Mouse (Mus musculus): ENCODE results near the gene E4f1. TPM values are rescaled to one million over a fixed set of nuclear protein-coding genes. Genes with fewer than 3 reads are reported as not detected.

Gene E4f1
- polyA plus RNA-seq, 1 experiment = 79.4 TPM

DNA sequence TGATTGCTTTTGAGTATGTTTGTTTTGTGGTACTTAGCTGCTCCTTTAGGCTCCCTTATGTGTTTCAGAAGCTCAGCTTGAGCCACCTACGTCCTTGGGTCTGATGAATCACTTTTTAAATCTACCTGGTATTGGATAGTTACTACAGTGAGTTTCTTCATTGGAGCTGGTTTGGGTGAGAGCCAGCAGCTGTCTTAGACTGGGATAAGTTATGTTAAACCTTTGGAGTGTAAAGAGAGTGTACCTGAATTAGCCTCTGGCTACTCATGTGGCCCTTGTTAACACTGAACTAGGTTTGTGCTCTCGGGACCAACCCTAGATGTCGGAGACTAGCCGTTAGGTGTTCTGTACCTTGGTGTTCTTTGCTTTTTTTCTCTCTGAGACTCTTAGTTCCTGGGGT lies 47.0 kb downstream of the E4f1 start:
- Histone ChIP-seq H3K27ac (ENCODE audit: insufficient read depth, low read length) (no peak overlapping the region), H3K27me3 (ENCODE audit: control insufficient read depth, insufficient read depth, low read length) (no peaks in the 10 kb centered on the region), H3K4me1 (ENCODE audit: control insufficient read depth, insufficient read depth, low read length) (peaks cover 13% of the 10 kb centered on the region; the same call in 1 of the 2 replicates), H3K4me3 (replicated peaks; ENCODE audit: insufficient read depth, low read depth, low read length) (no peak overlapping the region)
- 96% methylated on average over 4 of the region's 4 CpGs for WGBS
- TF ChIP-seq CTCF (IDR thresholded peaks at IDR 0.05; ENCODE audit: borderline replicate concordance, insufficient read depth, low read depth, low read length) = no peak
- TF ChIP-seq POLR2A (IDR thresholded peaks at IDR 0.05; ENCODE audit: borderline replicate concordance, insufficient read depth, low read length) = no peak
- no peak for DNase-seq

GRCm38 (mm10) chr17:24416051-24416652 lies 54.0 kb downstream of the E4f1 start:
- no peak overlapping the region for H3K4me3 ChIP-seq (replicated peaks; ENCODE audit: insufficient read depth, low read depth, low read length)
- WGBS = 75% methylated on average over 3 of the region's 3 CpGs
- H3K27me3 ChIP-seq (ENCODE audit: control insufficient read depth, insufficient read depth, low read length) = no peaks in the 10 kb centered on the region
- peaks cover 11% of the 10 kb centered on the region; the same call in 1 of the 2 replicates for H3K4me1 ChIP-seq (ENCODE audit: control insufficient read depth, insufficient read depth, low read length)
- TF ChIP-seq POLR2A (IDR thresholded peaks at IDR 0.05; ENCODE audit: borderline replicate concordance, insufficient read depth, low read length) = no peak
- no peak for TF ChIP-seq CTCF (IDR thresholded peaks at IDR 0.05; ENCODE audit: borderline replicate concordance, insufficient read depth, low read depth, low read length)
- no peak for DNase-seq
- H3K27ac ChIP-seq (ENCODE audit: insufficient read depth, low read length) = no peak overlapping the region

- H3K4me1 ChIP-seq (ENCODE audit: control insufficient read depth, insufficient read depth, low read length) = peaks cover 11% of the 10 kb centered on the region; the same call in 1 of the 2 replicates
- H3K4me3 ChIP-seq (replicated peaks; ENCODE audit: insufficient read depth, low read depth, low read length) = peak overlapping the region; percentile 90
- DNase-seq = no peak
- TF ChIP-seq CTCF (IDR thresholded peaks at IDR 0.05; ENCODE audit: borderline replicate concordance, insufficient read depth, low read depth, low read length) (no peak), POLR2A (IDR thresholded peaks at IDR 0.05; ENCODE audit: borderline replicate concordance, insufficient read depth, low read length) (no peak)
- no peaks in the 10 kb centered on the region for H3K27me3 ChIP-seq (ENCODE audit: control insufficient read depth, insufficient read depth, low read length)
- under 1% methylated on average over 21 of the region's 21 CpGs for WGBS
- no peak overlapping the region for H3K27ac ChIP-seq (ENCODE audit: insufficient read depth, low read length)
Measured at GRCm38 (mm10) chr17:24415011-24415410, 55.1 kb downstream of the E4f1 start.

DNA sequence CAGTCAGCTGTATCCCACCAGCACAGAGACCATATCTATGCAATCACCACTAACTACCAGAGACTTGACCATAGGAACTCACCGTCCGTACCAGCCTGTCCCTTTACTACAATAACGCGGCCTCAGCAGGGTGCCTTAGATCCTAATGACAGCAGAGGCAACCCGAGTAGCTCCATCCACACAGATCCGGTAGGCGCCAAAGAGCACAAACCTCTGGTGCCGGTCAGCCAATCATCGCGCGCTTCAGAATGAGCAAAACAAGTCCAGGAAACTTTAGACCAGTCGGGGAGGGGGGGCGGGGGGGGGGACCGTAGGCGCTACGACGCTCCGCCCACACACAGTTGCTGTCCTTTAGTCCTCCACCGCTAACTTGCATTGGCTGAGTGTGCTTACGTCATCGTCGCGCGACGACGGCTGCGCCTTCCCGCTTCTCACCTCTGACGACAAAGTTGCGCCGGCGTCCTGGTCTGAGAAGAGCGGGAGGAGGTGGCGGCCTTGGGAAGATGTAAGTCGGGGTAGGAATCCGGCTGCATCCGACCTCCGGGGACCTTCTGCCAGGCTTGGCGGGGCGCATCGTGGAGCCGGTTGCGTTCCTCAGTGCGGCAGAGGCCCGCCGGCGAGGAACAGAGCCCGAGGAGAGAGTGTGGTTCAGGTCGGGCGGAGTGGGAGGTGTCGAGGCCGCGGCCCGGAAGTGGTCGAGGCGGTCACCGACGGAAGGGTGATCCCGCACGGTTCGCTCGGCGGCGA lies 55.7 kb downstream of the E4f1 start, which contains the start of gene Rnps1:
Rnps1 (plus strand) TSS at position 336 of the 747 bp plus-strand sequence.
- Histone ChIP-seq H3K4me3 (replicated peaks; ENCODE audit: insufficient read depth, low read depth, low read length) (peak within 1 kb of the TSS; percentile 90), H3K27ac (ENCODE audit: insufficient read depth, low read length) (peak within 1 kb of the TSS; percentile 35; the same call in 1 of the 2 replicates), H3K4me1 (ENCODE audit: control insufficient read depth, insufficient read depth, low read length) (peaks cover 11% of the 10 kb centered on the region; the same call in 1 of the 2 replicates), H3K27me3 (ENCODE audit: control insufficient read depth, insufficient read depth, low read length) (no peaks in the 10 kb centered on the region)
- TF ChIP-seq POLR2A (IDR thresholded peaks at IDR 0.05; ENCODE audit: borderline replicate concordance, insufficient read depth, low read length) = peak; percentile 79; the same call in 1 of the 2 replicates
- no peak for TF ChIP-seq CTCF (IDR thresholded peaks at IDR 0.05; ENCODE audit: borderline replicate concordance, insufficient read depth, low read depth, low read length)
- WGBS = under 1% methylated on average over 64 of the region's 64 CpGs
- peak; percentile 94 for DNase-seq

DNA sequence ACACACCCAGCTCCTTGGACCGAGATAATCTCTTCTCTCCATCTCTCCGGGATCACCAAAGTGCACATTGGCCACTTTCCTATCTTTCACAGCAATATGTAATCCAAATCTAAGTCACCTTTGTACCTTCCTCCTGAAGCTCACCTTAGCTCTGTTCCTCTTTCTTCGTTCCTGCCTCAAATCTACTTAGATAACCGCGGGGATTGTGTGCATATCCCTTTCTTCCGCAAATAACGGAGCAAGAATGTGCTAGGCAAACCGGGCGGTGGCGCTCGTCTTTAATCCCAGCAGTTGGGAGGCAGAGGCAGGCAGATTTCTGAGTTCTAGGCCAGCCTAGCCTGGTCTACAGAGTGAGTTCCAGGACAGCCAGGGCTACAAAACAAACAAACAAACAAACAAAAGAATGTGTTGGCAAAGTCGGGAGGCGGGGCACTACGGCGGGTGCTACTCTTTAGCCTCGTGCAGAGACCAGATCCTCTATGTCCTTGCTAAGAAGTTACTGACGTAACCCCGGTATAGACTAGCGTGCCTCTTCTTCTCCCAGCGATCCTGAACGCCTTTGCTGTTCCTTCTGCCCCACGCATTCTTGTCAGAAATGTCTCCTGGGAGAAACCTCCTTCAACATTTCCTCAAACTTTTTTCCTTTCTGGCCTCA lies 56.4 kb downstream of the E4f1 start:
- Histone ChIP-seq H3K4me3 (replicated peaks; ENCODE audit: insufficient read depth, low read depth, low read length) (peak overlapping the region; percentile 90), H3K27me3 (ENCODE audit: control insufficient read depth, insufficient read depth, low read length) (no peaks in the 10 kb centered on the region), H3K27ac (ENCODE audit: insufficient read depth, low read length) (peak overlapping the region; percentile 14; the same call in 1 of the 2 replicates), H3K4me1 (ENCODE audit: control insufficient read depth, insufficient read depth, low read length) (peaks cover 11% of the 10 kb centered on the region; the same call in 1 of the 2 replicates)
- TF ChIP-seq POLR2A (IDR thresholded peaks at IDR 0.05; ENCODE audit: borderline replicate concordance, insufficient read depth, low read length) = no peak
- no peak for TF ChIP-seq CTCF (IDR thresholded peaks at IDR 0.05; ENCODE audit: borderline replicate concordance, insufficient read depth, low read depth, low read length)
- WGBS = 27% methylated on average over 22 of the region's 22 CpGs
- DNase-seq = peak in 1 of 2 experiments; percentile 42

DNA sequence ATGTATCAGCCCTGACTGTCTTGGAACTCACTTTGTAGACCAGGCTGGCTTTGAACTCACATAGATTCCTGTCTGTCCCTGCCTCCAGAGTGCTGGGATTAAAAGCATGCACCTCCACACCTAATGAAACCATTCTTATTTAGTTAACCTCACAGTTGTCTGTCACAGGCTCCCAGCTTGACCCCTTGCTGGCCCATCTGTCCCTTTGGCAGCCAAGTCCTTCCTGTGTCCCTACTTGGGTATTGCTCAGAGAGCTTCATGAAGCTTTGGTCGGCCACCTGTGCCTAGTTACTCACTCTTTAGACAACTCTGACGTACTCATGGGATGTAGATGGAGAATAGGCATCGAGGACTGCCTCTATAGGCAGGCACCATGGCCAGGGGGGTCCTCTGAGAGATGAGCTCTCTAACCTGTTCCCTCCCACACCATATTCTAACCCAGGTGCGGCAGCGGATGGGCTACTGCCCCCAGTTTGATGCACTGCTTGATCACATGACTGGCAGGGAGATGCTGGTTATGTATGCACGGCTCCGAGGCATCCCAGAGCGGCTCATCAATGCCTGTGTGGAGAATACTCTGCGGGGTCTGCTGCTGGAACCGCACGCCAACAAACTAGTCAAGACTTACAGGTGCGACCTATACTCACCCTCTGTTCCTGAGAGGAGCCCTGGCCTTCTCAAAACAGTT lies 62.9 kb downstream of the E4f1 start:
- Histone ChIP-seq H3K4me1 (ENCODE audit: control insufficient read depth, insufficient read depth, low read length) (peaks cover 4% of the 10 kb centered on the region), H3K27me3 (ENCODE audit: control insufficient read depth, insufficient read depth, low read length) (no peaks in the 10 kb centered on the region), H3K27ac (ENCODE audit: insufficient read depth, low read length) (no peak overlapping the region), H3K4me3 (replicated peaks; ENCODE audit: insufficient read depth, low read depth, low read length) (no peak overlapping the region)
- peak; percentile 75 to 85 for DNase-seq
- TF ChIP-seq CTCF (IDR thresholded peaks at IDR 0.05; ENCODE audit: borderline replicate concordance, insufficient read depth, low read depth, low read length) (no peak), POLR2A (IDR thresholded peaks at IDR 0.05; ENCODE audit: borderline replicate concordance, insufficient read depth, low read length) (no peak)
- WGBS = 63% methylated on average over 12 of the region's 12 CpGs

DNA sequence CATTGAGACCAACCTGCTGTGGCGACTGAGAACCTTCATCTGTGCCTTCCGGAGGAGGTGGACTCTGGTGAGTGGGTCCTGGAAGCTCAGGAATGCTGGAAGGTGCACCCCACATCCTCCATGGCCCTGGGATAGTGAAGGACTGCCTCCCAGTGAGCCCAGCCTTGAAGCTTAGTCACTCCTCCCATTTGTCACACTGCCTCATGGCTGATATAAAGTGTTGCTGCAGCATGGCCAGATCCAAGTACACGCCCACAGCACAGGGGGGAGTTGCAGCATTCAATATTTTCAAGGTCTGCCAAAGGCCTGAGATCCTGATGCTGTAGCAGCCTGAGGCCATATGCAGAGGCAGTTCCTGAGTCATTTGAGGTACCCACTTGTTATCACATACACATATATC lies 67.7 kb downstream of the E4f1 start:
- Histone ChIP-seq H3K27ac (ENCODE audit: insufficient read depth, low read length) (no peak overlapping the region), H3K27me3 (ENCODE audit: control insufficient read depth, insufficient read depth, low read length) (no peaks in the 10 kb centered on the region), H3K4me1 (ENCODE audit: control insufficient read depth, insufficient read depth, low read length) (peaks cover 7% of the 10 kb centered on the region), H3K4me3 (replicated peaks; ENCODE audit: insufficient read depth, low read depth, low read length) (no peak overlapping the region)
- no peak for DNase-seq
- 74% methylated on average over 3 of the region's 3 CpGs for WGBS
- TF ChIP-seq CTCF (IDR thresholded peaks at IDR 0.05; ENCODE audit: borderline replicate concordance, insufficient read depth, low read depth, low read length) (no peak), POLR2A (IDR thresholded peaks at IDR 0.05; ENCODE audit: borderline replicate concordance, insufficient read depth, low read length) (no peak)

Data from cerebellum, adult 2 months (tissue).